Mouse (Mus musculus) limb, embryonic 13.5 days (tissue): ENCODE results near the gene Map3k20. TPM values are rescaled to one million over a fixed set of nuclear protein-coding genes. Genes with fewer than 3 reads are reported as not detected.

Experiments
- ATAC-seq: fragments of 200-750 bp; cut with Nextera tagmentation; 2 replicates; pipeline ENCODE4 v1.8.0; 2017; ENCODE audit warnings: low read depth, moderate number of reproducible peaks, moderate TSS enrichment; ENCODE audit not compliant: low FRiP score
- H3K27ac ChIP-seq: fragments of 300-500 bp; sonication (generic); 2 replicates; pipeline ENCODE4 v1.5.1; 2015; ENCODE audit warnings: inconsistent platforms, mild to moderate bottlenecking, moderate library complexity
- H3K27me3 ChIP-seq: fragments of 300-500 bp; sonication (generic); 2 replicates; pipeline ENCODE4 v1.6.1; 2015; ENCODE audit warnings: mild to moderate bottlenecking, inconsistent platforms
- H3K36me3 ChIP-seq: fragments of 300-500 bp; sonication (generic); 2 replicates; pipeline ENCODE4 v1.6.1; 2015; ENCODE audit warnings: inconsistent platforms, mild to moderate bottlenecking, moderate library complexity
- H3K4me1 ChIP-seq: fragments of 300-500 bp; sonication (generic); 2 replicates; pipeline ENCODE4 v1.6.1; 2015; ENCODE audit warnings: inconsistent platforms
- H3K4me2 ChIP-seq: fragments of 300-500 bp; sonication (generic); replicated peaks from 2 replicates; pipeline ENCODE4 v1.6.1; 2015; ENCODE audit warnings: inconsistent platforms, mild to moderate bottlenecking, moderate library complexity
- H3K4me3 ChIP-seq: fragments of 300-500 bp; sonication (generic); 2 replicates; pipeline ENCODE4 v1.5.1; 2015; ENCODE audit warnings: moderate library complexity, mild to moderate bottlenecking, inconsistent platforms
- H3K9ac ChIP-seq: fragments of 300-500 bp; sonication (generic); 2 replicates; pipeline ENCODE4 v1.6.1; 2015; ENCODE audit warnings: mild to moderate bottlenecking, inconsistent platforms
- H3K9me3 ChIP-seq: fragments of 300-500 bp; sonication (generic); 2 replicates; pipeline ENCODE4 v1.6.1; 2016; ENCODE audit warnings: inconsistent platforms
- WGBS: fragments of 180-500 bp; shearing (Covaris S2); methylation state at CpG from one replicate; pipeline ENCODE4 v1.1.7; 2015; 5-methylcytosine and 5-hydroxymethylcytosine counted together
- polyA plus RNA-seq: library from polyadenylated mRNA; unstranded; fragments of >200 nt; fragmentation: Nextera tagmentation; extraction: Ambion mirVana; gene quantifications from 2 replicates; pipeline ENCODE4 v1.2.1, GENCODE M21; 2015

The Map3k20 gene
- polyA plus RNA-seq, 1 experiment from 2014 or later: 15.5 TPM

DNA sequence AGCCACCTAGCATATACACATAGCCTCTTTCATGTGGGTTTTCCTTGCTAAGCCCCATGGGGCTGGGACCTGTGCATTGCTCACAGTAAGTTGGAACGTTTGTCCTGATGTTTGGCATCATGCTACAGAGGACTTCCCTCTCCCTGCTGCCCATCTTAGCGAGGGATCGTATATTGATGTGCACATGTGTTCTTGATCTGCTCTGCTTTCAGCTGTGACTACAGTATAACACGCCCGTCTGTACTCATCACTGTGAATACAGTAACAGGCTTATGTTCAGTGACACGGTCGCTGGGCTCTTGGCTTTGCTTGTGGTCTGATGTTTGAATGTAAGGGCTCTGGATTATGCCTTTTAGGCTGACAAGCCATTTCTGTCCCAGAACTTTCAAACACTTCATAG lies 20.3 kb downstream of the Map3k20 start:
- 66% methylated on average over 7 of the region's 7 CpGs for WGBS
- H3K4me2 ChIP-seq: no peak overlapping the region
- H3K4me3 ChIP-seq: no peak overlapping the region
- H3K4me1 ChIP-seq: peaks cover 5% of the 10 kb centered on the region
- H3K27ac ChIP-seq: no peak overlapping the region
- no peak overlapping the region for H3K9ac ChIP-seq
- H3K27me3 ChIP-seq: no peaks in the 10 kb centered on the region
- no peaks in the 10 kb centered on the region for H3K9me3 ChIP-seq
- H3K36me3 ChIP-seq: peaks cover 9% of the 10 kb centered on the region; the same call in 1 of the 2 replicates
- no peak for ATAC-seq

DNA sequence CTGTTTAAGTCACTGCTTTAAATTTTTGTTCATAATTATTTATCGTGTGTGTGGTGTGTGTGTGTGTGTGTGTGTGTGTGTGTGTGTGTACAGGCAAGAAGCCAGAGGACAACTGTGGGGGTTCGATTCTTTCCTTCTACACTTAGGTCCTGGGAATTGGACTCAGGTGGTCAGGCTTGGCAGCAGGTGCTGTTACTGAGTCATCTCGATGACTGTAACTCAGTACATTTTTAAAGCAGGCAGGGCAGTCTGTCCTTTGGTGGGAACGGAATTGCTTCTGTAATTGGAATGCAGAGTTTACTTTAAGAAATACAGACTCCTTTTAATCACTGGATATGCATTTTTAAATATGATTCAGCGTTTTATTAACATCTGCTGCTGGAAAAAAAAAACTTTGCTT lies 22.9 kb downstream of the Map3k20 start:
- H3K27ac ChIP-seq: no peak overlapping the region
- H3K27me3 ChIP-seq: no peaks in the 10 kb centered on the region
- H3K4me2 ChIP-seq: no peak overlapping the region
- WGBS: 85% methylated on average over 5 of the region's 5 CpGs
- no peak for ATAC-seq
- H3K36me3 ChIP-seq: peaks cover 9% of the 10 kb centered on the region; the same call in 1 of the 2 replicates
- H3K9me3 ChIP-seq: no peaks in the 10 kb centered on the region
- H3K4me1 ChIP-seq: peaks cover 10% of the 10 kb centered on the region
- H3K9ac ChIP-seq: no peak overlapping the region
- no peak overlapping the region for H3K4me3 ChIP-seq

- no peaks in the 10 kb centered on the region for H3K9me3 ChIP-seq
- H3K9ac ChIP-seq: no peak overlapping the region
- H3K36me3 ChIP-seq: peaks cover 9% of the 10 kb centered on the region; the same call in 1 of the 2 replicates
- ATAC-seq: no peak
- no peak overlapping the region for H3K4me2 ChIP-seq
- H3K4me1 ChIP-seq: peaks cover 10% of the 10 kb centered on the region
- WGBS: 82% methylated on average over 5 of the region's 5 CpGs
- no peaks in the 10 kb centered on the region for H3K27me3 ChIP-seq
- H3K27ac ChIP-seq: no peak overlapping the region
- H3K4me3 ChIP-seq: no peak overlapping the region
These were observed 23.5 kb downstream of the Map3k20 start for GRCm38 (mm10) chr2:72308981-72309380.

GRCm38 (mm10) chr2:72311486-72311885 lies 26.0 kb downstream of the Map3k20 start:
- Histone ChIP-seq H3K4me1 (peaks cover 10% of the 10 kb centered on the region), H3K27ac (no peak overlapping the region), H3K9ac (no peak overlapping the region), H3K4me3 (no peak overlapping the region), H3K9me3 (no peaks in the 10 kb centered on the region), H3K27me3 (no peaks in the 10 kb centered on the region), H3K36me3 (no peaks in the 10 kb centered on the region), H3K4me2 (no peak overlapping the region)
- no peak; the same call in 1 of the 2 replicates for ATAC-seq
- WGBS: 61% methylated on average over 8 of the region's 8 CpGs

DNA sequence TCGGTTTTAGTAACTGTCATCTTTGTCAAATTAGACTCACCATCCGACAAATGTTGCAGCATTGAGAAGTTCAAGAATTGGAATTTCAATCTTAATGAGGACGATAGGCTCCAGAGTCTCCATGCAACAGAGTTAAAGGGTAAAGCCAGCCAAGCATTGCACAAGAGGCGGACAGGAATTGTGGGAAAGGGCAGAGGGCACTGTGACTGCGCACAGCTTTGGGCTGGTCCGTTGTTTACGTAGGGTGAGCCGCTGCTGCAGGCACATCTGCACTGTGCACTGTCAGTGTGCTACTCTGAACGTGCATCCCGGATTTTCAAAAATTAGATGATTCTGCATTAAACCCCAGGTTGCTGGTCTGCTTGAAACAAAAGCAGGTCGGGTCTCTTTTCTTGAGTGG lies 27.9 kb downstream of the Map3k20 start:
- Histone ChIP-seq H3K4me1 (peaks cover 11% of the 10 kb centered on the region), H3K27ac (no peak overlapping the region), H3K9me3 (no peaks in the 10 kb centered on the region), H3K36me3 (no peaks in the 10 kb centered on the region), H3K4me2 (no peak overlapping the region), H3K4me3 (no peak overlapping the region), H3K9ac (no peak overlapping the region), H3K27me3 (no peaks in the 10 kb centered on the region)
- 89% methylated on average over 11 of the region's 11 CpGs for WGBS
- ATAC-seq: no peak

DNA sequence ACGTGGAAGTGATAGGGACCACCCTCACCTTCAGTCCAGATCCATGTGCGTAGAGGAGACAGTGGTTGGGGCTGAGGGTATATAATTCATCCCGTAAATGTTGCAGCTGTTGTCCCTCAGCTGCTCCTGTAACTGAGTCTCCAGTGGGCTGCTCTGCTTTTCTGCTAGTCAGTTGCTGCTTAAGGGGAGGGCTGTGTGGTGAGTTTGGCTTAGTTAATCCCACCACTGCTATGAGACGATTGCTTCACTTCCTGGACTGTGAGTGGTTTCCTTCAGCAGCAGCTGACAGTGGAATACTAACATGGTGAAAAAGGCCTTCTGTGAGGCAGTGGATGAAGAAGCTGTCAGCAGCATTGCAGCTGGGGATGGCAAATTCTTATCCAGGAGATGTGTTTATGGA lies 33.0 kb downstream of the Map3k20 start:
- 31% methylated on average over 4 of the region's 4 CpGs for WGBS

DNA sequence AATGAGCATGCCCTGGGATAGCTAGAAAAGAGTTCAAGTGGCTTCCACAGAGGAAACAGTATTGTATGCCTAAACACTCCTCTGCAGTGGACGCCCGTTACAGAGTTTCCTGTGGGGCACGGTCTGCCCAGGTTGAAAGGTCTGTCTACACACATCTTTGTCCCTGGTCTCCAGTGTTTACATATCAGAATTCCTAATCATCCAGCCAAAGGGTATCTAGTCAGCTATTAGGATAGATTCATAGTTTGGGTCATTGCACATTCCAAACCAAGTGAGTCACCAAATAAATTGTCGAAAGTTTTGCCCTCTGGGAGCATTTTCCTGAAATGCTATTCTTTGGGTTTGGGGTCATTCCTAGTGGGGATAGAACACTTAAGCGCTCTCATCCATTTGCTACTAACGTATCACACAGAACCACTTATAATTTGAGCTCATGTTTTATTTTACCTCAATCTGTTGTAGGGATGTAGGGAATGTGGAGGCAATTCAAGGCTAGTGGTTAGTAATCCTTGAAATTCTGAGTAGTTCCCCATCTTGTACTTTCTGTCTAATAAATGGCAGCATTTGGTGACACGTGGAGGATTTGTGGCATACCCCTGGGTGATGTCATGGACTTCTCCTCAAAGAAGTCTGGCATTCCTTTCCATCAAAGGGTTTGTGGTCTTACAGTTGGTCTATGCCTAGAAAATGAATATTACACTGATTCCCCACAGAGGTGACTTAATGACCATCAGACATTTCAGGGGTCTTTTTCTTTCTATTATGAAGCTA lies 33.8 kb downstream of the Map3k20 start:
- no peak overlapping the region for H3K9ac ChIP-seq
- H3K9me3 ChIP-seq: no peaks in the 10 kb centered on the region
- WGBS: 72% methylated on average over 7 of the region's 7 CpGs
- ATAC-seq: no peak
- H3K36me3 ChIP-seq: no peaks in the 10 kb centered on the region
- H3K27ac ChIP-seq: peak overlapping the region; percentile 63; the same call in 1 of the 2 replicates
- H3K4me1 ChIP-seq: peaks cover 23% of the 10 kb centered on the region
- H3K27me3 ChIP-seq: no peaks in the 10 kb centered on the region
- no peak overlapping the region for H3K4me2 ChIP-seq
- H3K4me3 ChIP-seq: no peak overlapping the region

More for the DNA sequence above, 33.0 kb downstream of the Map3k20 start:
- peaks cover 16% of the 10 kb centered on the region for H3K4me1 ChIP-seq
- H3K36me3 ChIP-seq: no peaks in the 10 kb centered on the region
- H3K9ac ChIP-seq: no peak overlapping the region
- no peaks in the 10 kb centered on the region for H3K27me3 ChIP-seq
- H3K4me3 ChIP-seq: no peak overlapping the region
- peak overlapping the region; percentile 63; the same call in 1 of the 2 replicates for H3K27ac ChIP-seq
- no peaks in the 10 kb centered on the region for H3K9me3 ChIP-seq
- H3K4me2 ChIP-seq: no peak overlapping the region
- peak; percentile 78 for ATAC-seq

- Histone ChIP-seq H3K27me3 (no peaks in the 10 kb centered on the region), H3K36me3 (no peaks in the 10 kb centered on the region), H3K9me3 (no peaks in the 10 kb centered on the region), H3K4me1 (peaks cover 23% of the 10 kb centered on the region), H3K27ac (no peak overlapping the region), H3K4me3 (no peak overlapping the region), H3K4me2 (no peak overlapping the region), H3K9ac (no peak overlapping the region)
- ATAC-seq: no peak
- WGBS: 74% methylated on average over 2 of the region's 2 CpGs
These were observed 35.2 kb downstream of the Map3k20 start for GRCm38 (mm10) chr2:72320661-72321060.

DNA sequence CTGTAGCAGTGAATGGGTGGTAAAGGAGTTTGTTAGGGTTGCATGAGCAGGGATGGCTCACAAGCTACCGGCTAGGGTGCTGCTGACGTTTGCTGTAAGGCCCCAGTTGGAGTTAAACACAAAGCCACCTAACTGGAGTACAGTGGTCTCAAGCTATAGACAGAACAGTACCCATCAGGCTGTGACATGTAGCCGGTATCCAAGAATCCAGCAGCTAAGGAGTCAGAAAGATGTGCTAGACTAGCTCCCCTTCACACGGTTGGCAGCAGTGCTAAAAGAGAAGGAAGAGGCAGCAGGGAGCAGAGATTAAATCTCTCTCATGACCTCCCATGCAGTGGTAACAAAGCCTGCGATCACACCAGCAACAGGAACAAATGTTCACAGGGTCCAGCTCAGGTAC lies 36.2 kb downstream of the Map3k20 start:
- peaks cover 23% of the 10 kb centered on the region for H3K4me1 ChIP-seq
- H3K27me3 ChIP-seq: no peaks in the 10 kb centered on the region
- no peaks in the 10 kb centered on the region for H3K36me3 ChIP-seq
- 82% methylated on average over 5 of the region's 5 CpGs for WGBS
- no peak overlapping the region for H3K9ac ChIP-seq
- no peaks in the 10 kb centered on the region for H3K9me3 ChIP-seq
- no peak overlapping the region for H3K4me3 ChIP-seq
- H3K4me2 ChIP-seq: no peak overlapping the region
- H3K27ac ChIP-seq: no peak overlapping the region
- no peak for ATAC-seq

GRCm38 (mm10) chr2:72322681-72323353 lies 37.4 kb downstream of the Map3k20 start:
- Histone ChIP-seq H3K4me3 (no peak overlapping the region), H3K27me3 (no peaks in the 10 kb centered on the region), H3K36me3 (no peaks in the 10 kb centered on the region), H3K4me1 (peaks cover 23% of the 10 kb centered on the region), H3K9me3 (no peaks in the 10 kb centered on the region), H3K9ac (no peak overlapping the region), H3K4me2 (no peak overlapping the region), H3K27ac (no peak overlapping the region)
- 64% methylated on average over 11 of the region's 11 CpGs for WGBS
- no peak for ATAC-seq

DNA sequence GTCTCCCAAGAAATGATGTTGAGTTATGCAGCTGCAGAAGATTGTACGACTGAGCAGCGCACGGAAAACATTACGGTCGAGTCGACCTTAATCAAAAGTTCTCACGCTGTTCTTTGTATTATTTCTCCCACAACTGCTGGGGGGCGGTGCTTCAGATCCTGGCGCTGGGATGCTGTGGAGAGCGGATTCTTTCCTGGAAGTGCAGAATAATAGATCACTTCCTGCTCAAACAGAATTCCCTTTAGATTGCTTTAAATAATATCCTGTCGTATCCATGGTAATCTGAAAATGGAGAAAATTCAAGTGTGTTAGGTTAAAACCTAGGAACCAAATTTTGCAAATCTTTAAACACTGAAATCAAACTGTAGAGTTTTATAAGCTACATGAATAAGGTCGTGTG lies 39.0 kb downstream of the Map3k20 start:
- no peak overlapping the region for H3K4me2 ChIP-seq
- WGBS: 81% methylated on average over 12 of the region's 12 CpGs
- H3K9ac ChIP-seq: no peak overlapping the region
- H3K9me3 ChIP-seq: no peaks in the 10 kb centered on the region
- no peak for ATAC-seq
- H3K4me1 ChIP-seq: peaks cover 15% of the 10 kb centered on the region
- no peaks in the 10 kb centered on the region for H3K27me3 ChIP-seq
- H3K27ac ChIP-seq: no peak overlapping the region
- H3K4me3 ChIP-seq: no peak overlapping the region
- H3K36me3 ChIP-seq: no peaks in the 10 kb centered on the region

DNA sequence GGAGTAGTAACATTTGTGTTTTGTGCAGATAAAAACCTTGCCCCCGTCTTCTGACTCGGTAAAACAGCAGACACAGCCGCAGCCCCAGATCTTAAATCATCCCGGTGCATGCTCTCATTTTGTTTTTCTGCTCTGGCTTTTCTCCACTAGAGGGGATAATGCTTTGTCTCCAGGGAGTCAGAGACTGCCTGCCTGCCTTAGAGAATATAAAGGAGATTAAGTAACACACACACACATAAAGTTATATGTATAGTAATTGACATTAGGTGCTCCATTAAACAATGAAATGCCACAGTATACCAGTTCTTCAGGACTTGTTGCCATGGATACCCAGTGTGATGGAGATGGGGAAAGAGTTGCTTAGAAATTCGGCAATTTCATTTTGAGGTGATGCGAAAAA lies 41.1 kb downstream of the Map3k20 start:
- WGBS: 52% methylated on average over 6 of the region's 6 CpGs
- H3K27ac ChIP-seq: no peak overlapping the region
- H3K9me3 ChIP-seq: no peaks in the 10 kb centered on the region
- H3K9ac ChIP-seq: no peak overlapping the region
- no peak overlapping the region for H3K4me3 ChIP-seq
- ATAC-seq: no peak
- H3K4me2 ChIP-seq: no peak overlapping the region
- H3K27me3 ChIP-seq: no peaks in the 10 kb centered on the region
- peaks cover 18% of the 10 kb centered on the region for H3K4me1 ChIP-seq
- no peaks in the 10 kb centered on the region for H3K36me3 ChIP-seq
